Mouse (Mus musculus) liver (tissue): ENCODE measurements around the gene Cdhr5.

Experiments used
- DNase-seq: peaks from one replicate; pipeline ENCODE4 v3.0.0-alpha.2; 2020; ENCODE audit warnings: mixed read lengths

Gene Cdhr5

DNA sequence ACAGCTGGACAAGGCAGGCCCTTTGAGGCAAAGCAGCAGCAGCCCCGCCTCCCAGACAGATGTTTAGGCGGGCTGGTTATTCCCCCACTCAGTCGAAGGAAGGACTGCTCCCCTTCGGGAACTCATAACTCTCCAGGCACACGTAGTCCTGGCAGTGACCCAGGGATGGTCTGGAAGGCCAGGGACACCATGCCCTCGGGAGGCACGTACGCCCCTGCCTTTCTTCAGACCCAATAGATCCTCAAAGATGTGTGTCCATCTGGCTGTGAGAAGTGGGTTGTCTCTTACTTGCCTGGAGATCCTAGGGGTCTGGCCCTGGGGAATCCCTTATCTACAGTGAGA lies 54.5 kb downstream of the Cdhr5 start:
- DNase-seq, result no peak

DNA sequence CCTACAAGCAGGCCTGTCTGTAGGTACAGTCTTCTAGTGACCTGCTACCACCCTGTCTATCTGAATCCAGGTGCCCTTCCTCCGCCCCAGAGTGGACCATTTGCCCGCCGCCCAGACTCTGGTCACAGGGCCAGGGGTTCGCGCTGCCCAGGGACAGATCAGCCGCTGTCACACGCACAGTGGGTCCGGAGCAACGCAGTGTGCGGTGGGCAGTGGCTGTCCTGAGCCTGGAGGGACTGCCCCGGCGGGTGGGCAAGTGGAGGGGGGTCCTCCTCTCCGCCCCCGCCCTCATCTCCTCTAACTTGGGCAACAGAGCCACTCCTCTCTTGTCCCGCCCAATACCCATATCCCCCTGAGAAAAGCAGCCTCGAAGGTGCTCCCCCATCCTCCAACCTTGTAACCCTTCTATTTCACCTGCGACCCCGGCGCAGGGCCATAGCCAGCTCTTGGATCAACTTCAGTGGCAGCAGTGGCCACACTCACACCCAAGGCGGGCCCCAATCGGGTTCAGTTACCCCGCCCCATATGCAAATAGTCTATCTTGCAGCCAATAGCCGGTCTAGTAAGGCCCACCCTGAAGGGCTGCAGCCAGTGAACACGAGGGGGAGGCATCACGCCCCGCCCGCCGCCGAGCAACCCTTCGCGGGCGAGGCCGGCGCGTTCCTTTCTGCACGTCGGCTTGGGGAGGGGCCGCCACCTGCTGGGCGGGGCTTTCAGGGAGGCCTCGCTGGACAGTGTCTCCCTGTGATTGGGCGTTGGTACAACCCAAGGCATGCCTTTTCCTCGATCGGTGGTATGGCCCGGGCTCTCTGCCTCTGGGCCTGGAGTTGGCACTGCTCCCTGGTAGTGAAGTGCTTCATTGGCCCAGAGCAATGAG lies 55.1 kb downstream of the Cdhr5 start:
- peak; percentile 100 for DNase-seq

DNA sequence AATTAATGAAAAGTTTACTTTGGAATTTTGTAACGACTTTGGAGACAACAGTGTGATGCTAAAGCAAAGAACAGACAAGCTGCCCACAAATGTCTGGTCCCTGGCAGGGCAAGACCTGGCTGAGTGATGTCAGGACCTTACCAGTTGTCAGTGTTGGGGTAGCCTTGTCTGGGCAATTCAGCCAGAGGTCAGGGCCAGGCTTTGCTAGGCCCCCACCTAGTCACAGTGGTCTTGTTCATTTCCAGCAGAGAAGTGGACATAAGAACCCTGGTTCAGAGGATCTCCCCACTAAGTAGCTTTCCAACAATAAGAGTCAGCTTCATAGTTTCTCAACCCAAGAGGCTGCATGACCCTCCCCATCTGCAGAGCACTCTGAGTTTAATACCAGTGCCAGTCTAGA lies 56.2 kb downstream of the Cdhr5 start:
- DNase-seq, result no peak

DNA sequence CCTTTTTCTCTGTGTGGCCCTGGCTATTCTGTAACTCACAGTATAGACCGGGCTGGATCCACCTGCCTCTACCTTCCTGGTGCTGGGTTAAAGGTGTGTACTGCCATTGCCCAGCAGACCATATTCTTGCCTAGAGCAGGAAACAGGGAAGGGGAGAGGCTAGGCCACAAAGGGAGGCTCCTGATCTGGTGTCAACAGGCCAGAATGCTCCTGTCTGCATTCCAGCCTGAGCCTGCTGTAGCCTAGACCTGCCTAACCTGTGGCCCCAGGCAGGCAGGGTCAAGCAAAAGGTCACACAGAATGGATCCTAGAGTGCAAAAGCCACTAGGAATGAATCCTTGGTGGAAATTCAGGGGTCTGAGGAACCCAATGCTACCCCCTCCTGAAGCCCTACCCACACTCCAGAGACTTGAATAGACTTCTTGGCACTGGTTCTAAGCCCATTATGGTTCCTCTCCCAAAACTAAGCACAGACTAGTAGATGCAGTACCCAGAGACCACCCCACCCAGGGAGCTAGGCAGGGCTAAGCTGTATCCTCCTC lies 57.0 kb downstream of the Cdhr5 start:
- DNase-seq, result no peak
